Mouse (Mus musculus): ENCODE results near the gene Rpl32. TPM values are rescaled to one million over a fixed set of nuclear protein-coding genes. Genes with fewer than 3 reads are reported as not detected.
A peak's percentile ranks its signal among the peaks of the same experiment; 100 is the strongest.
"Not testable (repeated sequence)": the region's sequence is repeated elsewhere in the genome, so short reads cannot be mapped to it uniquely, and the experiment has no call there.

The Rpl32 gene
- polyA plus RNA-seq, 1 experiment from 2014 or later: 1,370 TPM

GRCm38 (mm10) chr6:115833861-115834260 lies 25.3 kb upstream of the Rpl32 start:
- Histone ChIP-seq H3K9ac (ENCODE audit: low read depth, low read length) (no peak overlapping the region), H3K9me3 (ENCODE audit: control insufficient read depth) (no peaks in the 10 kb centered on the region), H3K4me2 (replicated peaks; ENCODE audit: low read depth) (no peak overlapping the region), H3K36me3 (ENCODE audit: control insufficient read depth, insufficient read depth) (no peaks in the 10 kb centered on the region), H3K4me1 (replicated peaks; ENCODE audit: control insufficient read depth, insufficient read depth, low read length) (peaks cover 6% of the 10 kb centered on the region; the same call in 1 of the 2 replicates), H3K27me3 (replicated peaks; ENCODE audit: control insufficient read depth, insufficient read depth, low read length) (no peaks in the 10 kb centered on the region), H3K4me3 (ENCODE audit: low read depth, low read length) (no peak overlapping the region), H3K27ac (ENCODE audit: low read depth, low read length) (no peak overlapping the region)
- no peak for ATAC-seq
- no peak for TF ChIP-seq CTCF (IDR thresholded peaks at IDR 0.05; ENCODE audit: low read depth)

GRCm38 (mm10) chr6:115832152-115832850 lies 23.8 kb upstream of the Rpl32 start:
- Histone ChIP-seq H3K36me3 (ENCODE audit: control insufficient read depth, insufficient read depth) (no peaks in the 10 kb centered on the region), H3K4me1 (replicated peaks; ENCODE audit: control insufficient read depth, insufficient read depth, low read length) (no peaks in the 10 kb centered on the region), H3K27me3 (replicated peaks; ENCODE audit: control insufficient read depth, insufficient read depth, low read length) (no peaks in the 10 kb centered on the region), H3K9ac (ENCODE audit: low read depth, low read length) (no peak overlapping the region), H3K4me3 (ENCODE audit: low read depth, low read length) (no peak overlapping the region), H3K4me2 (replicated peaks; ENCODE audit: low read depth) (no peak overlapping the region), H3K9me3 (ENCODE audit: control insufficient read depth) (no peaks in the 10 kb centered on the region), H3K27ac (ENCODE audit: low read depth, low read length) (no peak overlapping the region)
- WGBS: 82% methylated on average over 2 of the region's 2 CpGs
- ATAC-seq: no peak
- no peak for TF ChIP-seq CTCF (IDR thresholded peaks at IDR 0.05; ENCODE audit: low read depth)

GRCm38 (mm10) chr6:115830779-115831601 lies 22.4 kb upstream of the Rpl32 start:
- H3K4me2 ChIP-seq (replicated peaks; ENCODE audit: low read depth): no peak overlapping the region
- H3K36me3 ChIP-seq (ENCODE audit: control insufficient read depth, insufficient read depth): no peaks in the 10 kb centered on the region
- no peak for ATAC-seq
- H3K4me3 ChIP-seq (ENCODE audit: low read depth, low read length): no peak overlapping the region
- no peaks in the 10 kb centered on the region for H3K9me3 ChIP-seq (ENCODE audit: control insufficient read depth)
- no peak for TF ChIP-seq CTCF (IDR thresholded peaks at IDR 0.05; ENCODE audit: low read depth)
- WGBS: 87% methylated on average over 6 of the region's 6 CpGs
- no peaks in the 10 kb centered on the region for H3K4me1 ChIP-seq (replicated peaks; ENCODE audit: control insufficient read depth, insufficient read depth, low read length)
- H3K27ac ChIP-seq (ENCODE audit: low read depth, low read length): no peak overlapping the region
- no peaks in the 10 kb centered on the region for H3K27me3 ChIP-seq (replicated peaks; ENCODE audit: control insufficient read depth, insufficient read depth, low read length)
- no peak overlapping the region for H3K9ac ChIP-seq (ENCODE audit: low read depth, low read length)

GRCm38 (mm10) chr6:115823850-115824464 lies 15.4 kb upstream of the Rpl32 start:
- H3K9me3 ChIP-seq (ENCODE audit: control insufficient read depth); H3K27ac ChIP-seq (ENCODE audit: low read depth, low read length); H3K9ac ChIP-seq (ENCODE audit: low read depth, low read length); H3K36me3 ChIP-seq (ENCODE audit: control insufficient read depth, insufficient read depth); H3K4me3 ChIP-seq (ENCODE audit: low read depth, low read length); H3K4me1 ChIP-seq (replicated peaks; ENCODE audit: control insufficient read depth, insufficient read depth, low read length); H3K27me3 ChIP-seq (replicated peaks; ENCODE audit: control insufficient read depth, insufficient read depth, low read length): not testable (repeated sequence)
- peak; percentile 80 for TF ChIP-seq CTCF (IDR thresholded peaks at IDR 0.05; ENCODE audit: low read depth)
- peak overlapping the region; percentile 50 for H3K4me2 ChIP-seq (replicated peaks; ENCODE audit: low read depth)
- peak; percentile 96 for ATAC-seq
- WGBS: 4% methylated on average over 4 of the region's 11 CpGs

GRCm38 (mm10) chr6:115821216-115821993 lies 12.9 kb upstream of the Rpl32 start:
- no peak for TF ChIP-seq CTCF (IDR thresholded peaks at IDR 0.05; ENCODE audit: low read depth)
- Histone ChIP-seq H3K9me3 (ENCODE audit: control insufficient read depth) (no peaks in the 10 kb centered on the region), H3K27ac (ENCODE audit: low read depth, low read length) (no peak overlapping the region), H3K27me3 (replicated peaks; ENCODE audit: control insufficient read depth, insufficient read depth, low read length) (no peaks in the 10 kb centered on the region), H3K4me1 (replicated peaks; ENCODE audit: control insufficient read depth, insufficient read depth, low read length) (no peaks in the 10 kb centered on the region), H3K36me3 (ENCODE audit: control insufficient read depth, insufficient read depth) (no peaks in the 10 kb centered on the region), H3K4me3 (ENCODE audit: low read depth, low read length) (no peak overlapping the region), H3K9ac (ENCODE audit: low read depth, low read length) (no peak overlapping the region), H3K4me2 (replicated peaks; ENCODE audit: low read depth) (no peak overlapping the region)
- WGBS: 77% methylated on average over 8 of the region's 8 CpGs
- no peak for ATAC-seq

GRCm38 (mm10) chr6:115818129-115818528 lies 9.6 kb upstream of the Rpl32 start:
- Histone ChIP-seq H3K4me3 (ENCODE audit: low read depth, low read length) (no peak overlapping the region), H3K4me1 (replicated peaks; ENCODE audit: control insufficient read depth, insufficient read depth, low read length) (no peaks in the 10 kb centered on the region), H3K36me3 (ENCODE audit: control insufficient read depth, insufficient read depth) (no peaks in the 10 kb centered on the region), H3K9ac (ENCODE audit: low read depth, low read length) (no peak overlapping the region), H3K27ac (ENCODE audit: low read depth, low read length) (no peak overlapping the region), H3K27me3 (replicated peaks; ENCODE audit: control insufficient read depth, insufficient read depth, low read length) (no peaks in the 10 kb centered on the region), H3K9me3 (ENCODE audit: control insufficient read depth) (no peaks in the 10 kb centered on the region), H3K4me2 (replicated peaks; ENCODE audit: low read depth) (no peak overlapping the region)
- TF ChIP-seq CTCF (IDR thresholded peaks at IDR 0.05; ENCODE audit: low read depth): no peak
- ATAC-seq: no peak
- 81% methylated on average over 2 of the region's 2 CpGs for WGBS
